Mouse (Mus musculus) urinary bladder, postnatal 25 days (tissue): ENCODE measurements around the gene Vpreb2.
"Not testable (repeated sequence)": the region's sequence is repeated elsewhere in the genome, so short reads cannot be mapped to it uniquely, and the experiment has no call there.

Experiments used
- DNase-seq: peaks from one replicate; pipeline ENCODE4 v3.0.0; 2022; ENCODE audit warnings: low spot score

The Vpreb2 gene

DNA sequence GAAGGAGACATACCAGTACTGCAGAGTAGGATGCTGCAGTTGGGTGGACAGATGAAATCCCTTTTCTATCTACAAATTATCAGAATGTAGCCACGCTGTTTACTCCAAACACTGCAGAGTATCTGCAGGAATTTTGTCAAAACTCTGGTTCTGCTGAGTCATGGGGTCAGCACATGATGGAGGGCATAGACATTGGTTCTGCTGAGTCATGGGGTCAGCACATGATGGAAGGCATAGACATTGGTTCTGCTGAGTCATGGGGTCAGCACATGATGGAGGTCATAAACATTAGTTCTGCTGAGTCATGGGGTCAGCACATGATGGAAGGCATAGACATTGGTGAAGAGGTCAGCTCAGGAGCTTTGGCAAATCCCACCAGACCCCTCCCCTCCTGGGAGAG lies 7.5 kb downstream of the Vpreb2 start:
- no peak for DNase-seq

GRCm38 (mm10) chr16:17992321-17992720 lies 12.1 kb downstream of the Vpreb2 start:
- not testable (repeated sequence) for DNase-seq

- DNase-seq, result no peak
Measured at GRCm38 (mm10) chr16:17999668-18000067, 19.4 kb downstream of the Vpreb2 start.

DNA sequence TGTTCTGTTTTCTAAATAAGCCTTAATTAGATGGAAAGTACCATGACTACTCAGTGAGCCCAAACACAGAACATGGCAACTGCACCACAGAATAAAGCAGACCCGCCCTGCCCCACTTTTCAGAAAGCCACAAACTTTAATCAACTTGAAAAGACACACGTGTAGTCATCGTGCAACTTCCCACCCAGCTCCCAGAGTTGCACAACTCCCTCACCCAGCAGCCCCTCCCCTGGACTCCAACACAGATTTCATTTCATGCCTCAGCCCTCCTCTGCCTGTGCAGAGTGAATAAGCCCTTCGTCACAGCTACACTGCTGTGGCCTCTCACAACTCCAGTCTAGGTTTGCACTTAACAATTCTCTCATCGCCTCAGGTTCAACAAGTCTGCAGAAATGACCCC lies 24.4 kb downstream of the Vpreb2 start:
- no peak for DNase-seq

DNA sequence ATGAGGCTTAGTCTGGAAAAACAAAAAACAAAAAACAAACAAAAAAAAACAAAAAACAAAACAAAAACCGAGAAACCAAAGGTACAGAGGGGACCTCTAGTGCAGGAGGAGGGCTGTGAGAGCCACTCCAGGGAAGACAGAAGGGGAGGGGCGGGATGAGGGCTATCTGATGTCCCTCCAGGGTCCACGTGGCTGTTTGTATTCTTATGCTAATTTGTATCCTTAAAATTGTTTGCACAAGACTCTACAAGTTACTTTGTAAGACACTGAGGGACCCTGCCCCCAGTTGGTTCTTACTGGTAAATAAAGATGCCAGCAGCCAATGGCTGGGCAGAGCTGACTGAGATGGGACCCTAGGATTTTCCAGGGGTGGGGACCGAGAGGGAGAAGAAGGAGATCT lies 26.9 kb downstream of the Vpreb2 start:
- no peak for DNase-seq

DNA sequence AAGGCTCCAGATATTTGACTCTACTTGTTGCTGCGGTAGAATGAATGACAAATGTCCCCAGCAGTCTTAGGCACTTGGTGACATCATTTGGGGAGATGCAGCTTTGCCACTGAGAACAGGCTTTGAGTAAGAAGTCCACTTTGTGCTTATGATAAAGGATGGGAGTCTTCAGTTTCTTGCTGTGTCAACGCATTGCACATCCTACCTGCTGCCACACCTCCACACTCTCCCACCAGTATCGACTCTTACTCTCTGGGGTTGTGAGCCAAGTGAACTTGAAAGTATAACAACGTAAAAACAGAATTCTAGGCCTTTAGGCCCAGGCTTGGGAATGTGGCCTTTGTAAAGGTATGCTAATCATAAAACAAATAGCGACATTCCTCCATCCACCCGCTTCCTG lies 30.9 kb downstream of the Vpreb2 start:
- no peak for DNase-seq

DNA sequence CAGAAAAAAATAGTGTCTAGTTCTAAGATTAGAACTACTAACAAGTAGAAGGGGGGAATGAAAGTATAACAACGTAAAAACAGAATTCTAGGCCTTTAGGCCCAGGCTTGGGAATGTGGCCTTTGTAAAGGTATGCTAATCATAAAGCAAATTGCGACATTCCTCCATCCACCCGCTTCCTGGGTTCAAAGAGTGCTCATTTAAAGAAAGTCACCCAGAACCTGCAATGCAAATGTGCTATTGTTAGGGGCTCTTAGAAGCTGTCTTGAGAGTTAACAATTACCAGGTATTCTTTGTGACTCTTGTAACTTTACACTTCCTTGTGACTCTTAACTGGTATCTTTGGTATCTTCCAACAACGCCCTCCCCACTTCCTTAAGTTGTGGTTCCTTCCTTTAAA lies 36.3 kb downstream of the Vpreb2 start:
- not testable (repeated sequence) for DNase-seq

DNA sequence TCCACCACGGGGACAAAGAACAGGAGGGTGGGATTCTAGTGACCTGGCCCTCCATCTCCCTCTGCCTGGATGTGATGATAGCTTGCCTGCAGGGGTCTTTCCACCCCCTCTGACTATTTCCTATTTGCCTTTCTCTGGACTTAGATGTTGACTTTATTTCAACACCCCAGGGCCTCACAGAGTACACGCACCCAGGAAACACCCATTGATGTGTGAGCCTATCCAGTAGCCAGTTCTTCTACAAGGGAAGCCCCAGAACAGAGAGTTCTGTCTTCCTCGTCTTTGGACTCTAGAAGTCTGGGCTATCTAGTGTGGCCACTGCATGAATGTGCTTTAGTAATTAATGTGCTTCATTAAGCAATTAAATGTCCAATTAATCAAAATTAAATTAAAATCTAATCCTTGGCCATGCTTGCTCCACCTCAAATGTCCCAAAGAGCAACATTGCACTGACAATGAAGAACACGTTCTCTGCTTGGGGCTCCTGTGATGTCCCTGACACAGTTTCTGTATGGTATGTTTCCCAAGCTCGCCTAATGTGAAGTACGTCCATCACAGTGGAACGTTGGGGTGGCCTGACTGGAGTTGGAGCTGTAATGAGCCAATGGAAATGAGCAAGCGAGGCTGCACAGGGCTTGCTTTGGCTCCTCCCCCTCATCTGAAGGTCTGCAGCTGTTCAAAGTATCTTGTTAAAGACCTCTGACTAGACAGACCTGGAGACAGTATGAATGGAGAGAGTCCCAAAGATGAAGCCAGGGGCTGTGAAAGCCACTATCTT lies 42.7 kb downstream of the Vpreb2 start:
- DNase-seq, result no peak

DNA sequence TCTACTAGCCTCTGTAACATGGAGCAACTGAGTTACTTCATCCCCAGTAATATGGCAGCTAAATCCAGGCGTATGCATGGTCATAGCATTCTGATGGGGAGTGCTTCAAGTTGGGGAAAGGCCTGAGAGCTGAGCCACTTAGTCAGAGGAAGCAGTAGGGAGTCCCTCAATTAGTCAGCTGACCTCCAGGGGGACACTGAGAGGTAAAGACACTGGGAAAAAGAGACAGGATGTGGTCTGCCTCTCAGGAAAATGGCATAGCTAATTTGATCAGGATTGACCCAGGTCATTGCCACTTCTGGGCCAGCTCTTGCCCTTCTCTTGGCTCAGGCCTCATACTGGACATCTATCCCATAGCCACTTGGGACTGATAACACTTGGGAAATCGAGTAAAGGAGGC lies 47.1 kb downstream of the Vpreb2 start:
- no peak for DNase-seq
